Mouse (Mus musculus) heart, adult 2 months (tissue): ENCODE results near the gene Kif19a.

ENCODE experiments used
- CTCF ChIP-seq: fragments of 200-600 bp; IDR thresholded peaks from 2 replicates; pipeline ENCODE4 v1.8.1; 2022; ENCODE audit warnings: antibody characterized with exemption, mild to moderate bottlenecking, moderate library complexity
- EP300 ChIP-seq: fragments of 200-500 bp; IDR thresholded peaks from 2 replicates; pipeline ENCODE4 v1.6.1; 2011; ENCODE audit warnings: low read depth, low read length, control low read depth; ENCODE audit not compliant: insufficient read depth
- POLR2A ChIP-seq: fragments of 200-500 bp; IDR thresholded peaks from 2 replicates; pipeline ENCODE4 v1.6.1; 2011; ENCODE audit warnings: mild to moderate bottlenecking, low read depth, low read length, control low read depth; ENCODE audit not compliant: insufficient read depth

- TF ChIP-seq CTCF: no peak
- no peak for TF ChIP-seq EP300
- no peak for TF ChIP-seq POLR2A
Measured at GRCm38 (mm10) chr11:114820444-114820843, 55.3 kb downstream of the Kif19a start.
